Mouse (Mus musculus): ENCODE data around the gene Cul7. TPM values are rescaled to one million over a fixed set of nuclear protein-coding genes. Genes with fewer than 3 reads are reported as not detected.

The Cul7 gene
- polyA plus RNA-seq, 1 experiment from 2014 or later, result 30.5 TPM

GRCm38 (mm10) chr17:46712442-46712841, 62.3 kb downstream of the Cul7 start:
- H3K27me3 ChIP-seq (ENCODE audit: control insufficient read depth, insufficient read depth, low read length), result no peaks in the 10 kb centered on the region
- WGBS, result 78% methylated on average over 7 of the region's 7 CpGs
- peak overlapping the region; percentile 92 for H3K4me3 ChIP-seq (ENCODE audit: low read depth, low read length)
- H3K27ac ChIP-seq (ENCODE audit: low read depth, low read length), result no peak overlapping the region
- DNase-seq (ENCODE audit: low spot score) (no peak), ATAC-seq (ENCODE audit: low FRiP score) (no peak)
- H3K4me1 ChIP-seq (replicated peaks; ENCODE audit: control insufficient read depth, insufficient read depth, low read length), result peaks cover 4% of the 10 kb centered on the region
- H3K9me3 ChIP-seq (ENCODE audit: control insufficient read depth, low read length), result no peaks in the 10 kb centered on the region
- 0 out of 2 replicates have a peak, but pooled peaks cover 2% of the 10 kb centered on the region for H3K36me3 ChIP-seq (ENCODE audit: control insufficient read depth, insufficient read depth, low read length)
- peak overlapping the region; percentile 99 for H3K4me2 ChIP-seq (replicated peaks; ENCODE audit: low read depth, low read length)
- peak overlapping the region; percentile 87 for H3K9ac ChIP-seq (ENCODE audit: low read depth, low read length)

- Histone ChIP-seq H3K4me3 (ENCODE audit: low read depth, low read length) (no peak overlapping the region), H3K9me3 (ENCODE audit: control insufficient read depth, low read length) (no peaks in the 10 kb centered on the region), H3K4me2 (replicated peaks; ENCODE audit: low read depth, low read length) (no peak overlapping the region), H3K4me1 (replicated peaks; ENCODE audit: control insufficient read depth, insufficient read depth, low read length) (peaks cover 4% of the 10 kb centered on the region), H3K27ac (ENCODE audit: low read depth, low read length) (no peak overlapping the region), H3K36me3 (ENCODE audit: control insufficient read depth, insufficient read depth, low read length) (0 out of 2 replicates have a peak, but pooled peaks cover 2% of the 10 kb centered on the region), H3K9ac (ENCODE audit: low read depth, low read length) (no peak overlapping the region), H3K27me3 (ENCODE audit: control insufficient read depth, insufficient read depth, low read length) (no peaks in the 10 kb centered on the region)
- DNase-seq (ENCODE audit: low spot score) (no peak), ATAC-seq (ENCODE audit: low FRiP score) (no peak)
- 91% methylated on average over 9 of the region's 9 CpGs for WGBS
Measured at GRCm38 (mm10) chr17:46713849-46714248, 63.7 kb downstream of the Cul7 start.

Other genes starting within 250 kb of the Cul7 start
- 0.74 and 0.86 TPM in 2 replicates for gene Crip3, start 221.4 kb upstream of the Cul7 start, polyA plus RNA-seq (2014; fragmentation: Nextera tagmentation; extraction: Ambion mirVana)
- not detected in 2 replicates for gene Slc22a7, start 211.9 kb upstream of the Cul7 start, polyA plus RNA-seq (2014; fragmentation: Nextera tagmentation; extraction: Ambion mirVana)
- gene Ttbk1, start 162.7 kb upstream of the Cul7 start, polyA plus RNA-seq (2014; fragmentation: Nextera tagmentation; extraction: Ambion mirVana), result 2.3 and 2.4 TPM in 2 replicates
- 59.7 and 64.7 TPM in 2 replicates for gene Dnph1, start 153.6 kb upstream of the Cul7 start, polyA plus RNA-seq (2014; fragmentation: Nextera tagmentation; extraction: Ambion mirVana)
- gene Cul9, start 103.9 kb upstream of the Cul7 start, polyA plus RNA-seq (2014; fragmentation: Nextera tagmentation; extraction: Ambion mirVana), result 4.7 and 4.8 TPM in 2 replicates
- gene Srf, start 94.2 kb upstream of the Cul7 start, polyA plus RNA-seq (2014; fragmentation: Nextera tagmentation; extraction: Ambion mirVana), result 5.1 and 8.2 TPM in 2 replicates
- 16.0 and 21.5 TPM in 2 replicates for gene Ptk7, start 20.8 kb upstream of the Cul7 start, polyA plus RNA-seq (2014; fragmentation: Nextera tagmentation; extraction: Ambion mirVana)
- 22.7 and 29.8 TPM in 2 replicates for gene Klc4, start 4.3 kb upstream of the Cul7 start, polyA plus RNA-seq (2014; fragmentation: Nextera tagmentation; extraction: Ambion mirVana)
- 94.8 and 95.2 TPM in 2 replicates for gene Mrpl2, start 4.1 kb upstream of the Cul7 start, polyA plus RNA-seq (2014; fragmentation: Nextera tagmentation; extraction: Ambion mirVana)
- gene Rrp36, start 24.0 kb downstream of the Cul7 start, polyA plus RNA-seq (2014; fragmentation: Nextera tagmentation; extraction: Ambion mirVana), result 57.9 and 58.4 TPM in 2 replicates
- 192 and 201 TPM in 2 replicates for gene Mea1, start 28.5 kb downstream of the Cul7 start, polyA plus RNA-seq (2014; fragmentation: Nextera tagmentation; extraction: Ambion mirVana)
- 101 and 122 TPM in 2 replicates for gene Klhdc3, start 30.6 kb downstream of the Cul7 start, polyA plus RNA-seq (2014; fragmentation: Nextera tagmentation; extraction: Ambion mirVana)
- gene Ppp2r5d, start 54.8 kb downstream of the Cul7 start, polyA plus RNA-seq (2014; fragmentation: Nextera tagmentation; extraction: Ambion mirVana), result 89.4 and 103 TPM in 2 replicates
- 12.5 and 14.6 TPM in 2 replicates for gene Pex6, start 61.1 kb downstream of the Cul7 start, polyA plus RNA-seq (2014; fragmentation: Nextera tagmentation; extraction: Ambion mirVana)
- 0.40 and 0.48 TPM in 2 replicates for gene Gnmt, start 78.8 kb downstream of the Cul7 start, polyA plus RNA-seq (2014; fragmentation: Nextera tagmentation; extraction: Ambion mirVana)
- 53.4 and 53.9 TPM in 2 replicates for gene Cnpy3, start 101.9 kb downstream of the Cul7 start, polyA plus RNA-seq (2014; fragmentation: Nextera tagmentation; extraction: Ambion mirVana)
- 0.34 and 0.53 TPM in 2 replicates for gene Ptcra, start 113.4 kb downstream of the Cul7 start, polyA plus RNA-seq (2014; fragmentation: Nextera tagmentation; extraction: Ambion mirVana)
- gene 2310039H08Rik, start 122.3 kb downstream of the Cul7 start, polyA plus RNA-seq (2014; fragmentation: Nextera tagmentation; extraction: Ambion mirVana), result 48.4 and 49.2 TPM in 2 replicates
- gene Rpl7l1, start 132.3 kb downstream of the Cul7 start, polyA plus RNA-seq (2014; fragmentation: Nextera tagmentation; extraction: Ambion mirVana), result 149 and 155 TPM in 2 replicates
- 5.5 and 7.1 TPM in 2 replicates for gene Bicral, start 208.1 kb downstream of the Cul7 start, polyA plus RNA-seq (2014; fragmentation: Nextera tagmentation; extraction: Ambion mirVana)
- gene Tbcc, start 240.3 kb downstream of the Cul7 start, polyA plus RNA-seq (2014; fragmentation: Nextera tagmentation; extraction: Ambion mirVana), result 74.1 and 84.3 TPM in 2 replicates

All from hindbrain, embryonic 11.5 days (tissue).